22 mouse cellular contexts compared by ENCODE assay signal in the genomic region with DNA sequence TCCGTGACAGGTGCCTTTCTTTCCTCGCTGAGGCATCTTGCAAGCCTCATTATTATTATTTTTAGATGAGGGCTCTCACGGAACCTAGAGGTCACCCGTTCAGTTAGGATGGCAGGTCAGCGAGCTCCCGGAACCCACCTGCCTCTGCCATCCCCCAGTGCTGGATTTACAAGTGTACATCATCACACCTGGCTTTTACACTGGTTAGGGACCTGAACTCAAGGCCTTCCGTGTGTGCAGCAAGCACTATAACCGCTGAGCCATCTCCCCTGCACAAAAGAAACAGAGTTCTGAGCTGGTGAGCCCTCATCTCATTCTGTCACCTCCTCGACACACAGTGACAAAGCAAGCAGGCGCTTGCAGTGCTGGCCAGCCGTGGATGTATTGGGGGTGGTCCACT. TPM values are rescaled to one million over a fixed set of nuclear protein-coding genes. Genes with fewer than 3 reads are reported as not detected.
DNase-seq lines count a peak whose midpoint lies in the region; ATAC-seq lines count a peak whose summit lies in the region.
"Had no signal": no experiment of that assay in that cellular context is flagged by ENCODE, and none has a peak within 500 bp of the region (broad histone marks: within the 10 kb centered on the region; RNA-seq: fewer than 3 reads in every experiment).

No protein-coding gene starts in this region.

- no peak overlapping the region for H3K4me3 ChIP-seq in heart, embryonic 10.5 days
- H3K4me3 ChIP-seq in embryonic facial prominence, embryonic 10.5 days = no peak overlapping the region
- H3K4me3 ChIP-seq in hindbrain, embryonic 14.5 days (replicated peaks; ENCODE audit: low read length) = no peak overlapping the region

- no peaks in the 10 kb centered on the region for H3K36me3 ChIP-seq in heart, embryonic 10.5 days
- H3K36me3 ChIP-seq in embryonic facial prominence, embryonic 10.5 days (replicated peaks) = no peaks in the 10 kb centered on the region
- H3K36me3 ChIP-seq in hindbrain, embryonic 14.5 days (replicated peaks; ENCODE audit: control insufficient read depth, insufficient read depth) = no peaks in the 10 kb centered on the region
- H3K36me3 ChIP-seq: G1E had no signal

- H3K4me2 ChIP-seq in hindbrain, embryonic 14.5 days (replicated peaks) = no peak overlapping the region

- H3K27me3 ChIP-seq in heart, embryonic 10.5 days (ENCODE audit: insufficient read depth, poor library complexity, severe bottlenecking) = peaks cover 25% of the 10 kb centered on the region
- peaks cover 15% of the 10 kb centered on the region for H3K27me3 ChIP-seq in embryonic facial prominence, embryonic 10.5 days (replicated peaks; ENCODE audit: low read depth, poor library complexity, severe bottlenecking)
- no peaks in the 10 kb centered on the region for H3K27me3 ChIP-seq in hindbrain, embryonic 14.5 days (ENCODE audit: control insufficient read depth, insufficient read depth, low read length)
- H3K27me3 ChIP-seq: CH12.LX, Patski had no signal

- peak; percentile 83 for DNase-seq in heart, adult 11 months
- DNase-seq in heart, postnatal 36 days = no peak
- DNase-seq in heart, embryonic 10.5 days (ENCODE audit: low spot score) = peak; percentile 66
- no peak for DNase-seq in heart, postnatal 10 days
- DNase-seq in testis, postnatal 10 days (ENCODE audit: low spot score) = peak; percentile 32
- DNase-seq in testis, postnatal 14 days (ENCODE audit: low spot score) = no peak
- DNase-seq in embryonic facial prominence, embryonic 10.5 days (ENCODE audit: low spot score) = peak; percentile 5
- no peak for DNase-seq in hindbrain, embryonic 14.5 days (ENCODE audit: low spot score)
- DNase-seq: adrenal gland, adult 2 months; adrenal gland, adult 8-10 months; adrenal gland, postnatal 10 days; adrenal gland, postnatal 14 days; adrenal gland, postnatal 25 days; adrenal gland, postnatal 36 days; B cell, adult 2 months; cerebellum, adult 11 months; cerebellum, adult 11-12 months had no signal

- no peak for ATAC-seq in hindbrain, embryonic 14.5 days (ENCODE audit: low FRiP score)
- ATAC-seq: activated CD4-positive, CD25-positive, alpha-beta regulatory T cell, adult 4 months; CD4-positive, CD25-positive, alpha-beta regulatory T cell, adult 4 months; Patski had no signal

- 84% methylated on average over 11 of the region's 11 CpGs for WGBS in heart, embryonic 10.5 days
- 86% methylated on average over 11 of the region's 11 CpGs for WGBS in embryonic facial prominence, embryonic 10.5 days
- WGBS in hindbrain, embryonic 14.5 days = 87% methylated on average over 11 of the region's 11 CpGs

- peaks cover 11% of the 10 kb centered on the region for H3K4me1 ChIP-seq in heart, embryonic 10.5 days
- peaks cover 12% of the 10 kb centered on the region for H3K4me1 ChIP-seq in embryonic facial prominence, embryonic 10.5 days
- H3K4me1 ChIP-seq in hindbrain, embryonic 14.5 days (replicated peaks; ENCODE audit: control insufficient read depth, insufficient read depth, low read length) = no peaks in the 10 kb centered on the region

- intact Hi-C loops in heart, postnatal 36 days (cut with DNase I) = no loop called here
- intact Hi-C loops in heart, postnatal 10 days (cut with DNase I) = no loop called here

- H3K27ac ChIP-seq in heart, embryonic 10.5 days = no peak overlapping the region
- H3K27ac ChIP-seq in embryonic facial prominence, embryonic 10.5 days (replicated peaks) = no peak overlapping the region
- no peak overlapping the region for H3K27ac ChIP-seq in hindbrain, embryonic 14.5 days

- no peak overlapping the region for H3K9ac ChIP-seq in hindbrain, embryonic 14.5 days

- no peaks in the 10 kb centered on the region for H3K9me3 ChIP-seq in heart, embryonic 10.5 days
- no peaks in the 10 kb centered on the region for H3K9me3 ChIP-seq in embryonic facial prominence, embryonic 10.5 days
- no peaks in the 10 kb centered on the region for H3K9me3 ChIP-seq in hindbrain, embryonic 14.5 days (ENCODE audit: control insufficient read depth, low read length)
- H3K9me3 ChIP-seq: G1E had no signal

RNA-seq across cellular contexts. Expression of a gene that starts 2.5 kb away (rescaled TPM):
- under 1 TPM in 1 of 2 experiments, not detected in 1; 0.06 TPM for total RNA-seq in heart, postnatal 36 days (2021)
- polyA plus RNA-seq in heart, embryonic 10.5 days (2016; fragmentation: Nextera tagmentation; extraction: Ambion mirVana) = 1.6 and 2.8 TPM in 2 replicates
- under 1 TPM; 0.17 to 0.22 TPM for total RNA-seq in heart, postnatal 10 days (2021)
- polyA plus RNA-seq in embryonic facial prominence, embryonic 10.5 days (2016; fragmentation: Nextera tagmentation; extraction: Ambion mirVana) = 4.7 and 5.0 TPM in 2 replicates
- 3.6 and 4.3 TPM in 2 replicates for polyA plus RNA-seq in hindbrain, embryonic 14.5 days (2014; fragmentation: Nextera tagmentation; extraction: Ambion mirVana)
- polyA plus RNA-seq: G1E had no signal

RNA-seq across cellular contexts. Expression of a gene that starts 15.3 kb away (rescaled TPM):
- total RNA-seq in heart, postnatal 36 days (2021) = 10 to 100 TPM; 33.2 to 33.9 TPM
- 37.1 and 40.8 TPM in 2 replicates for polyA plus RNA-seq in heart, embryonic 10.5 days (2016; fragmentation: Nextera tagmentation; extraction: Ambion mirVana)
- total RNA-seq in heart, postnatal 10 days (2021) = 10 to 100 TPM; 29.8 to 37.9 TPM
- 28.3 TPM in 2 replicates for polyA plus RNA-seq in embryonic facial prominence, embryonic 10.5 days (2016; fragmentation: Nextera tagmentation; extraction: Ambion mirVana)
- 90.6 and 103 TPM in 2 replicates for polyA plus RNA-seq in hindbrain, embryonic 14.5 days (2014; fragmentation: Nextera tagmentation; extraction: Ambion mirVana)

Comparison
In these comparisons a context has a peak if more than half of its experiments do, and no peak if none do; other contexts are left out.
1. DNase-seq: peak in heart, adult 11 months (single experiment), heart, embryonic 10.5 days (single experiment), testis, postnatal 10 days (single experiment) and embryonic facial prominence, embryonic 10.5 days (single experiment); none in heart, postnatal 36 days (0 of 2), heart, postnatal 10 days (0 of 2), testis, postnatal 14 days (single experiment) and hindbrain, embryonic 14.5 days (single experiment).